Comparison of ENCODE assay signal across 14 mouse cellular contexts in genomic region chr4:136158498-136158897, GRCm38 (mm10). TPM values are rescaled to one million over a fixed set of nuclear protein-coding genes. Genes with fewer than 3 reads are reported as not detected.
DNase-seq lines count a peak whose midpoint lies in the region; ATAC-seq and TF ChIP-seq lines count a peak whose summit lies in the region.
"Had no signal": no experiment of that assay in that cellular context is flagged by ENCODE, and none has a peak within 500 bp of the region (broad histone marks: within the 10 kb centered on the region; RNA-seq: fewer than 3 reads in every experiment).

No protein-coding gene starts in this region.

- H3K9ac ChIP-seq in hindbrain, embryonic 14.5 days = no peak overlapping the region
- H3K9ac ChIP-seq in liver, adult 2 months (ENCODE audit: low read depth, low read length) = no peak overlapping the region
- H3K9ac ChIP-seq: embryonic facial prominence, embryonic 12.5 days; lung, embryonic 15.5 days had no signal

- no peak overlapping the region for H3K4me3 ChIP-seq in hindbrain, embryonic 10.5 days
- no peak overlapping the region for H3K4me3 ChIP-seq in hindbrain, embryonic 14.5 days (replicated peaks; ENCODE audit: low read length)
- no peak overlapping the region for H3K4me3 ChIP-seq in liver, adult 2 months (ENCODE audit: insufficient read depth, low read depth, low read length)
- no peak overlapping the region for H3K4me3 ChIP-seq in thymus, adult 2 months (ENCODE audit: control insufficient read depth, insufficient read depth, low read length)
- H3K4me3 ChIP-seq: embryonic facial prominence, embryonic 12.5 days; lung, embryonic 15.5 days; megakaryocyte, embryonic 14.5 days had no signal

- H3K4me2 ChIP-seq in hindbrain, embryonic 14.5 days (replicated peaks) = no peak overlapping the region
- H3K4me2 ChIP-seq: embryonic facial prominence, embryonic 12.5 days; lung, embryonic 15.5 days had no signal

- 0 out of 2 replicates have a peak, but pooled peaks have one; percentile 4 for TF ChIP-seq CTCF in liver, adult 2 months (IDR thresholded peaks at IDR 0.05; ENCODE audit: low read depth, low read length)
- TF ChIP-seq CTCF in thymus, adult 2 months (IDR thresholded peaks at IDR 0.05; ENCODE audit: borderline replicate concordance, control insufficient read depth, extremely low read depth, insufficient read depth, low read length, poor library complexity) = no peak

- H3K4me1 ChIP-seq in hindbrain, embryonic 10.5 days (replicated peaks) = peaks cover 32% of the 10 kb centered on the region
- peaks cover 7% of the 10 kb centered on the region; the same call in 1 of the 2 replicates for H3K4me1 ChIP-seq in hindbrain, embryonic 14.5 days (replicated peaks; ENCODE audit: control insufficient read depth, insufficient read depth, low read length)
- peaks cover 2% of the 10 kb centered on the region; the same call in 1 of the 2 replicates for H3K4me1 ChIP-seq in liver, adult 2 months (ENCODE audit: control insufficient read depth, insufficient read depth, low read length)
- H3K4me1 ChIP-seq in thymus, adult 2 months (replicated peaks; ENCODE audit: control insufficient read depth, insufficient read depth, low read length) = no peaks in the 10 kb centered on the region; the same call in 1 of the 2 replicates
- H3K4me1 ChIP-seq: lung, embryonic 15.5 days had no signal

- 0 out of 2 replicates have a peak overlapping the region, but pooled peaks have one; percentile 9 for H3K27ac ChIP-seq in hindbrain, embryonic 10.5 days
- H3K27ac ChIP-seq in hindbrain, embryonic 14.5 days = no peak overlapping the region
- no peak overlapping the region for H3K27ac ChIP-seq in liver, adult 2 months (replicated peaks; ENCODE audit: insufficient read depth, low read depth, low read length)
- H3K27ac ChIP-seq in thymus, adult 2 months (ENCODE audit: control insufficient read depth, insufficient read depth, low read length) = no peak overlapping the region
- H3K27ac ChIP-seq: lung, embryonic 15.5 days had no signal

- no peaks in the 10 kb centered on the region for H3K79me2 ChIP-seq in liver, adult 2 months (ENCODE audit: control insufficient read depth, insufficient read depth, low read length)

- no peak for DNase-seq in hindbrain, embryonic 10.5 days (ENCODE audit: low spot score)
- DNase-seq in hindbrain, embryonic 14.5 days (ENCODE audit: low spot score) = no peak
- DNase-seq in liver, adult 2 months (ENCODE audit: extremely low read depth, low read depth, low spot score) = no peak
- DNase-seq in liver = no peak
- DNase-seq in thymus, adult 2 months = peak; percentile 64
- no peak for DNase-seq in thymus, adult 18-20 months
- DNase-seq in testis, postnatal 10 days (ENCODE audit: low spot score) = no peak
- DNase-seq: adrenal gland, adult 8-10 months; cerebellum, adult 18-20 months; kidney, postnatal 10 days; right cerebral cortex, postnatal 4 days had no signal

- TF ChIP-seq POLR2A in liver, adult 2 months (IDR thresholded peaks at IDR 0.05; ENCODE audit: extremely low read depth, insufficient read depth, low read length) = no peak
- no peak for TF ChIP-seq POLR2A in thymus, adult 2 months (IDR thresholded peaks at IDR 0.05; ENCODE audit: control insufficient read depth, extremely low read depth, insufficient read depth, low read length, poor library complexity)

- H3K36me3 ChIP-seq in hindbrain, embryonic 10.5 days = no peaks in the 10 kb centered on the region
- H3K36me3 ChIP-seq in hindbrain, embryonic 14.5 days (replicated peaks; ENCODE audit: control insufficient read depth, insufficient read depth) = no peaks in the 10 kb centered on the region
- no peaks in the 10 kb centered on the region for H3K36me3 ChIP-seq in liver, adult 2 months (ENCODE audit: control insufficient read depth, insufficient read depth, low read length)
- H3K36me3 ChIP-seq in thymus, adult 2 months (ENCODE audit: control insufficient read depth, insufficient read depth, low read length) = no peaks in the 10 kb centered on the region
- H3K36me3 ChIP-seq: embryonic facial prominence, embryonic 12.5 days; lung, embryonic 15.5 days had no signal

- no peak for ATAC-seq in hindbrain, embryonic 14.5 days (ENCODE audit: low FRiP score)

- H3K27me3 ChIP-seq in hindbrain, embryonic 10.5 days (ENCODE audit: insufficient read depth, poor library complexity, severe bottlenecking) = no peaks in the 10 kb centered on the region
- H3K27me3 ChIP-seq in hindbrain, embryonic 14.5 days (ENCODE audit: control insufficient read depth, insufficient read depth, low read length) = no peaks in the 10 kb centered on the region
- H3K27me3 ChIP-seq in liver, adult 2 months (ENCODE audit: control insufficient read depth, insufficient read depth, low read length) = no peaks in the 10 kb centered on the region
- H3K27me3 ChIP-seq in thymus, adult 2 months (ENCODE audit: control insufficient read depth, insufficient read depth, low read length) = no peaks in the 10 kb centered on the region
- H3K27me3 ChIP-seq: embryonic facial prominence, embryonic 12.5 days; lung, embryonic 15.5 days had no signal

- no peaks in the 10 kb centered on the region for H3K9me3 ChIP-seq in hindbrain, embryonic 10.5 days
- H3K9me3 ChIP-seq in hindbrain, embryonic 14.5 days (ENCODE audit: control insufficient read depth, low read length) = no peaks in the 10 kb centered on the region
- H3K9me3 ChIP-seq: embryonic facial prominence, embryonic 12.5 days; lung, embryonic 15.5 days; megakaryocyte, embryonic 14.5 days had no signal

- 72% methylated on average over 6 of the region's 6 CpGs for WGBS in hindbrain, embryonic 10.5 days
- 84% methylated on average over 6 of the region's 6 CpGs for WGBS in hindbrain, embryonic 14.5 days
- 76% methylated on average over 6 of the region's 6 CpGs for WGBS in liver, adult 2 months
- WGBS in thymus, adult 2 months = 87% methylated on average over 6 of the region's 6 CpGs

RNA-seq across cellular contexts. Expression of gene E2f2, which starts 13.7 kb away (rescaled TPM):
- 9.0 and 9.4 TPM in 2 replicates for polyA plus RNA-seq in hindbrain, embryonic 10.5 days (2016; fragmentation: Nextera tagmentation; extraction: Ambion mirVana)
- polyA plus RNA-seq in hindbrain, embryonic 14.5 days (2014; fragmentation: Nextera tagmentation; extraction: Ambion mirVana) = 1.2 and 1.3 TPM in 2 replicates
- 0.40 and 0.46 TPM in 2 replicates for total RNA-seq in liver, adult 2 months (2014; rRNA removed)
- 0.75 and 0.76 TPM in 2 replicates for polyA plus RNA-seq in liver, adult 2 months (2012; rRNA removed)
- 164 and 208 TPM in 2 replicates for polyA plus RNA-seq in thymus, adult 2 months (2012; rRNA removed)

RNA-seq across cellular contexts. Expression of gene Id3, which starts 15.2 kb away (rescaled TPM):
- 576 and 684 TPM in 2 replicates for polyA plus RNA-seq in hindbrain, embryonic 10.5 days (2016; fragmentation: Nextera tagmentation; extraction: Ambion mirVana)
- polyA plus RNA-seq in hindbrain, embryonic 14.5 days (2014; fragmentation: Nextera tagmentation; extraction: Ambion mirVana) = 194 and 206 TPM in 2 replicates
- total RNA-seq in liver, adult 2 months (2014; rRNA removed) = 33.2 and 47.4 TPM in 2 replicates
- polyA plus RNA-seq in liver, adult 2 months (2012; rRNA removed) = 181 and 274 TPM in 2 replicates
- 312 and 357 TPM in 2 replicates for polyA plus RNA-seq in thymus, adult 2 months (2012; rRNA removed)

RNA-seq across cellular contexts. Expression of gene Asap3, which starts 47.7 kb away (rescaled TPM):
- polyA plus RNA-seq in hindbrain, embryonic 10.5 days (2016; fragmentation: Nextera tagmentation; extraction: Ambion mirVana) = 5.2 and 6.5 TPM in 2 replicates
- 4.9 TPM in 2 replicates for polyA plus RNA-seq in hindbrain, embryonic 14.5 days (2014; fragmentation: Nextera tagmentation; extraction: Ambion mirVana)
- 3.3 and 5.6 TPM in 2 replicates for total RNA-seq in liver, adult 2 months (2014; rRNA removed)
- polyA plus RNA-seq in liver, adult 2 months (2012; rRNA removed) = 5.2 and 5.8 TPM in 2 replicates
- 4.1 and 4.4 TPM in 2 replicates for polyA plus RNA-seq in thymus, adult 2 months (2012; rRNA removed)

Comparison
In these comparisons a context has a peak if more than half of its experiments do, and no peak if none do; other contexts are left out.
1. RNA of gene E2f2, which starts 13.7 kb away (polyA plus RNA-seq): 164 to 208 TPM in thymus, adult 2 months; 9.0 to 9.4 TPM in hindbrain, embryonic 10.5 days, 1.2 to 1.3 TPM in hindbrain, embryonic 14.5 days and 0.75 to 0.76 TPM in liver, adult 2 months; every median in the first group is over 10 times any median in the second.